Mouse (Mus musculus) midbrain, embryonic 16.5 days (tissue): ENCODE measurements at regions not wholly inside any gene's neighbourhood (a gene's known extent, or its start where the extent isn't known, plus 50 kb on each side); places are given as distances from the start of the nearest gene placed in this dataset.

Experiments used
- ATAC-seq: fragments of 200-750 bp; cut with Nextera tagmentation; 2 replicates; pipeline ENCODE4 v1.8.0; 2017; ENCODE audit warnings: moderate TSS enrichment
- H3K27ac ChIP-seq: fragments of 300-500 bp; sonication (generic); 2 replicates; pipeline ENCODE4 v1.5.1; 2014; ENCODE audit warnings: mild to moderate bottlenecking, low read length, mixed read lengths
- H3K27me3 ChIP-seq: fragments of 300-500 bp; sonication (generic); 2 replicates; pipeline ENCODE4 v1.6.1; 2014; ENCODE audit warnings: low read depth, low read length, mixed read lengths; ENCODE audit not compliant: control insufficient read depth, insufficient read depth
- H3K36me3 ChIP-seq: fragments of 300-500 bp; sonication (generic); 2 replicates; pipeline ENCODE4 v1.6.1; 2014; ENCODE audit warnings: mild to moderate bottlenecking, low read length, moderate library complexity, mixed read lengths; ENCODE audit not compliant: control insufficient read depth, insufficient read depth
- H3K4me1 ChIP-seq: fragments of 300-500 bp; sonication (generic); 2 replicates; pipeline ENCODE4 v1.6.1; 2014; ENCODE audit warnings: mild to moderate bottlenecking, low read length, mixed read lengths; ENCODE audit not compliant: control insufficient read depth, insufficient read depth
- H3K4me2 ChIP-seq: fragments of 300-500 bp; sonication (generic); 2 replicates; pipeline ENCODE4 v1.6.1; 2014; ENCODE audit warnings: mild to moderate bottlenecking, low read length, mixed read lengths
- H3K4me3 ChIP-seq: fragments of 300-500 bp; sonication (generic); 2 replicates; pipeline ENCODE4 v1.5.1; 2014; ENCODE audit warnings: low read depth, mild to moderate bottlenecking, low read length, moderate library complexity, mixed read lengths
- H3K9ac ChIP-seq: fragments of 300-500 bp; sonication (generic); 2 replicates; pipeline ENCODE4 v1.6.1; 2014; ENCODE audit warnings: low read depth, low read length, mixed read lengths
- H3K9me3 ChIP-seq: fragments of 300-500 bp; sonication (generic); replicated peaks from 2 replicates; pipeline ENCODE4 v1.6.1; 2014; ENCODE audit warnings: mild to moderate bottlenecking, low read length, mixed read lengths; ENCODE audit not compliant: control insufficient read depth, poor library complexity, severe bottlenecking
- WGBS: fragments of 180-500 bp; shearing (Covaris S2); extraction: QIAGEN DNeasy Blood & Tissue Kit; methylation state at CpG from one replicate; pipeline ENCODE4 v1.1.7; 2014; 5-methylcytosine and 5-hydroxymethylcytosine counted together

GRCm38 (mm10) chr13:28504340-28504739 lies 247.0 kb downstream of the Gm11361 start:
- ATAC-seq = no peak
- Histone ChIP-seq H3K36me3 (no peaks in the 10 kb centered on the region), H3K9ac (no peak overlapping the region), H3K27me3 (no peaks in the 10 kb centered on the region), H3K4me2 (no peak overlapping the region), H3K4me1 (peaks cover 3% of the 10 kb centered on the region; the same call in 1 of the 2 replicates), H3K4me3 (no peak overlapping the region), H3K27ac (no peak overlapping the region), H3K9me3 (no peaks in the 10 kb centered on the region)
- 82% methylated on average over 3 of the region's 3 CpGs for WGBS

DNA sequence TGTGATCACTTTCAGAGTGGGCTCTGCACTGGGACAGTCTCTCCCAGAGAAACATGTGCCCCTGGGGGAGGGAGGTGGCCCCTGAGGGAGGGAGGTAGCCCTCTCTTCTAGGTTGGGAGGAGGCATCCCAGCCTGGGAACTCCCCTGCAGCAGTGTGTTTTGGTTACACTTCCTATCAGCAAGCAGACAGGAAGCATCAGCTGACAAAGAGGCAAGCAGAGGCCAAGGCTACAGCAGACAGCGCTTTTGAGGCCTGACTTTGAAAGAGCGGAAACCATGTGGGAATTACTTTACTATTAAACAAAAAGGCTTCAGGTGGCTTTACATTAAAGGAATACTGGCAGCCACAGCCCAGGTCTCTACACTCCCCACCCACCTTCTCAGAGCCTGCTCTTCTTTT lies 244.8 kb downstream of the Gm11361 start:
- Histone ChIP-seq H3K4me2 (no peak overlapping the region), H3K4me1 (no peaks in the 10 kb centered on the region), H3K27ac (no peak overlapping the region), H3K9ac (no peak overlapping the region), H3K27me3 (no peaks in the 10 kb centered on the region), H3K36me3 (no peaks in the 10 kb centered on the region), H3K9me3 (no peaks in the 10 kb centered on the region), H3K4me3 (no peak overlapping the region)
- ATAC-seq = no peak
- WGBS = 69% methylated on average over 2 of the region's 2 CpGs

GRCm38 (mm10) chr13:28500697-28501096 lies 243.4 kb downstream of the Gm11361 start:
- Histone ChIP-seq H3K36me3 (no peaks in the 10 kb centered on the region), H3K4me3 (no peak overlapping the region), H3K9ac (no peak overlapping the region), H3K27me3 (no peaks in the 10 kb centered on the region), H3K4me2 (no peak overlapping the region), H3K27ac (no peak overlapping the region), H3K4me1 (no peaks in the 10 kb centered on the region), H3K9me3 (no peaks in the 10 kb centered on the region)
- 94% methylated on average over 6 of the region's 6 CpGs for WGBS
- ATAC-seq = no peak

- 95% methylated on average over 4 of the region's 4 CpGs for WGBS
- no peak overlapping the region for H3K9ac ChIP-seq
- ATAC-seq = no peak
Observed at GRCm38 (mm10) chr13:28497483-28497882, 240.2 kb downstream of the Gm11361 start.

DNA sequence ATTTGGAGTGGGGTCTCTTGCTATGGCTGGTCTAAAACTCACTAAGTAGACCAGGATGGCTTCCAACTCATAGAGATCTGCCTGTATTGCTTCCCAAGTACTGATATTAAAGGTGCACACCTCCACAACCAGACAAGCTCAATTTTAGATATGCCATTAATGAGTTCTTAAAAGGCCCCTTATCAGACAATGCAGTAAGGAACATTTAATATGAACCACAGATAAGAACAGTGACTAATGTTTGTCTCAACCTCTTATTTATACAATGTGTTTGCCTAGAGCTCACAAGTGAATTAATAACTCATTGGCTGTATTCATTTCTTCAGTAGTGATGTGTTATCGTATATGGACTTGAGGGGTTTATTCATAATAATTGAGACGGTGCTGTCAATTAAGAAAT lies 234.7 kb downstream of the Gm11361 start:
- H3K4me2 ChIP-seq = no peak overlapping the region
- no peaks in the 10 kb centered on the region for H3K9me3 ChIP-seq
- H3K4me3 ChIP-seq = no peak overlapping the region
- no peak overlapping the region for H3K27ac ChIP-seq
- H3K27me3 ChIP-seq = no peaks in the 10 kb centered on the region
- no peaks in the 10 kb centered on the region for H3K36me3 ChIP-seq
- no peak overlapping the region for H3K9ac ChIP-seq
- no peaks in the 10 kb centered on the region for H3K4me1 ChIP-seq
- ATAC-seq = no peak
- 84% methylated on average over 2 of the region's 2 CpGs for WGBS

More at GRCm38 (mm10) chr13:28497483-28497882, 240.2 kb downstream of the Gm11361 start:
- H3K9me3 ChIP-seq = no peaks in the 10 kb centered on the region
- H3K27ac ChIP-seq = no peak overlapping the region
- H3K36me3 ChIP-seq = no peaks in the 10 kb centered on the region
- H3K27me3 ChIP-seq = no peaks in the 10 kb centered on the region
- H3K4me1 ChIP-seq = no peaks in the 10 kb centered on the region
- H3K4me2 ChIP-seq = no peak overlapping the region
- H3K4me3 ChIP-seq = no peak overlapping the region

- Histone ChIP-seq H3K9ac (no peak overlapping the region), H3K4me2 (no peak overlapping the region), H3K27ac (no peak overlapping the region), H3K4me1 (no peaks in the 10 kb centered on the region; the same call in 1 of the 2 replicates), H3K4me3 (no peak overlapping the region), H3K27me3 (no peaks in the 10 kb centered on the region), H3K9me3 (no peaks in the 10 kb centered on the region), H3K36me3 (no peaks in the 10 kb centered on the region)
- WGBS = 73% methylated on average over 3 of the region's 3 CpGs
- ATAC-seq = no peak
Observed at GRCm38 (mm10) chr13:28483727-28484126, 226.4 kb downstream of the Gm11361 start.

GRCm38 (mm10) chr13:28481224-28481965 lies 224.1 kb downstream of the Gm11361 start:
- Histone ChIP-seq H3K4me3 (no peak overlapping the region), H3K9me3 (no peaks in the 10 kb centered on the region), H3K27me3 (no peaks in the 10 kb centered on the region), H3K9ac (no peak overlapping the region), H3K4me1 (no peaks in the 10 kb centered on the region; the same call in 1 of the 2 replicates), H3K36me3 (no peaks in the 10 kb centered on the region), H3K27ac (no peak overlapping the region), H3K4me2 (no peak overlapping the region)
- WGBS = 54% methylated on average over 7 of the region's 7 CpGs
- ATAC-seq = no peak

DNA sequence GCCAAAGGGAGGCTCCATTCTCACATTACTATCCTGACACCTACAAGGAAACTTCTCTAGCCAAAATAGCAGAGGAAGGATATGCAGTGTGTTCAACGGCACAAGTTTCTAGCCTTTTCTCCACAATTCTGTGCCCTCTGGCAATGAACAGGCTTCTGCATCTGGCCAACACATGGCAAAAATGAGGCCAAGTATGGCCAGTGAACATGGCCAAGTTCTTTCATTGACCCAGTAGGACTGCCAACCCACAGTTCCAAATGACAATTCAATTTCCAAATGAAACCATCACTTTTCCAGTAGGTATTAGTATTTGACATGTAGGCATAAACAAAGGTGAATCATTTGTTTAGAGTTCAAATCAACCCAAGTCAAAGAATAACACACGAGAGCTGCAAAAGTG lies 208.8 kb downstream of the Gm11361 start:
- Histone ChIP-seq H3K27ac (no peak overlapping the region), H3K9me3 (no peaks in the 10 kb centered on the region), H3K27me3 (no peaks in the 10 kb centered on the region), H3K36me3 (no peaks in the 10 kb centered on the region), H3K4me2 (no peak overlapping the region), H3K9ac (no peak overlapping the region), H3K4me3 (no peak overlapping the region), H3K4me1 (no peaks in the 10 kb centered on the region)
- no peak for ATAC-seq
- WGBS = 92% methylated on average over 2 of the region's 2 CpGs

DNA sequence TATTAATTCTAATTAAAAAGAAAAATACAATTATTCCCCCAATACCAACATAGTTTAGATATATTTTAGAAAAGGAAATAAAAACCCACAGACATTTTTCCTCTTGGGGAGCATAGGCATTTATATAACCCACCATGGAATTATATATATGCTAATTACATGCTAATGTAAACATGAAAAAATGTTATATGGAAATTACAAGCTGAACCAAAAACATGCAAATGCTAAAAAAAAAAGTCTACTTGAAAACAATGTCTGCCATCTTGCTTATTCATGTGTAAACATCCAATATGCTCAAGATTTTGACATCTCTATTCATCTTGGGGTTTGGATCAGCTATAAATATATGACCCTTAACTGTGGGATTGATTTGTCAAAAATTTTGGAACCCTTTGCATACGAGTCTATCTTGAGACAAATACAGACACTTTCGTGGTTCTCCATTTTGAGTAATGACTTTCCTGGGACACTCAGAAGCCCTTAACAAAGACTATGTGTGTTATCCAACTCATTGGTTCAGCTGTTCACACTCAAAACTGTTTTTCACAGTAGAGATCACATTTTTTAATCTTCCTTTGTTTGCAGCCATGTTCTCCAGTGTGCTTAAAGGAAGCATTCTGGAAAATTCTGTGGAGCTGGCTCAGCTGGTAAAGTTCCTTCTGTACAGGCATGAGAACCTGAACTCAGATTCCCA lies 208.0 kb downstream of the Gm11361 start:
- no peak overlapping the region for H3K27ac ChIP-seq
- ATAC-seq = no peak
- H3K9me3 ChIP-seq = no peaks in the 10 kb centered on the region
- no peaks in the 10 kb centered on the region for H3K36me3 ChIP-seq
- WGBS = 82% methylated on average over 2 of the region's 2 CpGs
- H3K4me1 ChIP-seq = no peaks in the 10 kb centered on the region
- no peak overlapping the region for H3K4me3 ChIP-seq
- no peak overlapping the region for H3K4me2 ChIP-seq
- H3K9ac ChIP-seq = no peak overlapping the region
- H3K27me3 ChIP-seq = no peaks in the 10 kb centered on the region
